Mouse (Mus musculus) gastrocnemius, postnatal 36 days (tissue): ENCODE measurements around the gene Gm5134. TPM values are rescaled to one million over a fixed set of nuclear protein-coding genes. Genes with fewer than 3 reads are reported as not detected.

Source experiments
- DNase-seq, 2 experiments: peaks; one replicate each; pipeline ENCODE4 v3.0.0; 2022
- intact Hi-C: fragments of 180-260 bp; cut with DNase I; formaldehyde crosslinking; loops from one replicate; pipeline ENCODE4 v1.15.1; 2025
- total RNA-seq, 2 experiments: library from RNA; stranded (reverse); gene quantifications; 2 replicates each; pipeline ENCODE4 v1.2.3; 2021

Gm5134 gene
- total RNA-seq, 2 experiments from 2014 or later, result not detected

- intact Hi-C loops, result no loop called here
- no peak for DNase-seq
Measured at GRCm38 (mm10) chr10:75937851-75938643, 16.3 kb upstream of the Gm5134 start.

GRCm38 (mm10) chr10:75939481-75940234 lies 14.7 kb upstream of the Gm5134 start:
- DNase-seq, result no peak
- intact Hi-C loops, result no loop called here

GRCm38 (mm10) chr10:75940520-75940919 lies 13.8 kb upstream of the Gm5134 start, which contains the start of gene Gm867:
Gene Gm867 (minus strand): TSS chr10:75940672.
- intact Hi-C loops, result no loop called here
- no peak for DNase-seq

- DNase-seq, result no peak
- intact Hi-C loops, result no loop called here
Measured at GRCm38 (mm10) chr10:75941042-75941824, 13.1 kb upstream of the Gm5134 start.

GRCm38 (mm10) chr10:75942736-75943477 lies 11.4 kb upstream of the Gm5134 start, which contains the start of gene Vpreb3:
Gene Vpreb3 (plus strand): TSS chr10:75943057.
- DNase-seq, result no peak
- intact Hi-C loops, result no loop called here

- DNase-seq, result no peak
- intact Hi-C loops, result no loop called here
Measured at GRCm38 (mm10) chr10:75944066-75944772, 10.1 kb upstream of the Gm5134 start.

GRCm38 (mm10) chr10:75945213-75945612 lies 9.1 kb upstream of the Gm5134 start:
- no peak for DNase-seq
- intact Hi-C loops, result no loop called here

- DNase-seq, result no peak
- intact Hi-C loops, result no loop called here
Measured at GRCm38 (mm10) chr10:75945896-75946295, 8.4 kb upstream of the Gm5134 start.

- intact Hi-C loops, result loop anchor here (2.0 kb wide), 1 partner anchor 361 kb away; no protein-coding TSS in a partner anchor
- DNase-seq, result no peak
Measured at GRCm38 (mm10) chr10:75948079-75948478, 6.2 kb upstream of the Gm5134 start.

- intact Hi-C loops, result loop anchor here (1.0 to 5.0 kb wide), 4 partner anchors 52 to 363 kb away; no protein-coding TSS in a partner anchor
- DNase-seq, result no peak
Measured at GRCm38 (mm10) chr10:75949053-75950045, 5.0 kb upstream of the Gm5134 start.

- no peak for DNase-seq
- intact Hi-C loops, result loop anchor here (2.0 to 5.0 kb wide), 2 partner anchors 68 to 206 kb away; no protein-coding TSS in a partner anchor
Measured at GRCm38 (mm10) chr10:75950791-75951210, 3.5 kb upstream of the Gm5134 start.

GRCm38 (mm10) chr10:75951424-75952050 lies 2.8 kb upstream of the Gm5134 start:
- no peak for DNase-seq
- intact Hi-C loops, result loop anchor here (2.0 to 5.0 kb wide), 2 partner anchors 69 to 207 kb away; no protein-coding TSS in a partner anchor

- intact Hi-C loops, result no loop called here
- no peak for DNase-seq
Measured at GRCm38 (mm10) chr10:75973846-75974245, 19.5 kb downstream of the Gm5134 start.

- no peak for DNase-seq
- intact Hi-C loops, result no loop called here
Measured at GRCm38 (mm10) chr10:75975216-75975615, 20.9 kb downstream of the Gm5134 start.

- intact Hi-C loops, result no loop called here
- DNase-seq, result no peak
Measured at GRCm38 (mm10) chr10:75978119-75978834, 24.0 kb downstream of the Gm5134 start.

- no peak for DNase-seq
- intact Hi-C loops, result no loop called here
Measured at GRCm38 (mm10) chr10:75978835-75979157, 24.5 kb downstream of the Gm5134 start.

- no peak for DNase-seq
- intact Hi-C loops, result no loop called here
Measured at GRCm38 (mm10) chr10:75979432-75979831, 25.1 kb downstream of the Gm5134 start.
